Mouse (Mus musculus): Measurements from ENCODE around the gene Ankrd13c.

- TF ChIP-seq CTCF (IDR thresholded peaks at IDR 0.05; ENCODE audit: low read depth) (no peak), EP300 (IDR thresholded peaks at IDR 0.05; ENCODE audit: low read depth) (no peak)
Measured at GRCm38 (mm10) chr3:157897645-157898044, 49.4 kb upstream of the Ankrd13c start.

Data from liver, embryonic 14.5 days (tissue).